Mouse (Mus musculus) forebrain, embryonic 12.5 days (tissue): ENCODE data around the gene Fdxr. TPM values are rescaled to one million over a fixed set of nuclear protein-coding genes. Genes with fewer than 3 reads are reported as not detected.

Source experiments
- ATAC-seq: fragments of 200-750 bp; cut with Nextera tagmentation; 2 replicates; pipeline ENCODE4 v1.8.0; 2017; ENCODE audit warnings: moderate TSS enrichment; ENCODE audit not compliant: low FRiP score
- H3K27ac ChIP-seq: fragments of 300-500 bp; sonication (generic); 2 replicates; pipeline ENCODE4 v1.5.1; 2016; ENCODE audit warnings: mild to moderate bottlenecking
- H3K27me3 ChIP-seq: fragments of 300-500 bp; sonication (generic); 2 replicates; pipeline ENCODE4 v1.6.1; 2016; ENCODE audit warnings: mild to moderate bottlenecking
- H3K36me3 ChIP-seq: fragments of 300-500 bp; sonication (generic); replicated peaks from 2 replicates; pipeline ENCODE4 v1.6.1; 2016; ENCODE audit warnings: mild to moderate bottlenecking
- H3K4me1 ChIP-seq: fragments of 300-500 bp; sonication (generic); 2 replicates; pipeline ENCODE4 v1.6.1; 2016
- H3K4me2 ChIP-seq: fragments of 300-500 bp; sonication (generic); 2 replicates; pipeline ENCODE4 v1.6.1; 2016; ENCODE audit warnings: mild to moderate bottlenecking, moderate library complexity
- H3K4me3 ChIP-seq: fragments of 300-500 bp; sonication (generic); replicated peaks from 2 replicates; pipeline ENCODE4 v1.5.1; 2016; ENCODE audit warnings: mild to moderate bottlenecking
- H3K9ac ChIP-seq: fragments of 300-500 bp; sonication (generic); 2 replicates; pipeline ENCODE4 v1.6.1; 2016; ENCODE audit warnings: mild to moderate bottlenecking
- H3K9me3 ChIP-seq: fragments of 300-500 bp; sonication (generic); 2 replicates; pipeline ENCODE4 v1.6.1; 2016
- WGBS: fragments of 180-500 bp; shearing (Covaris S2); methylation state at CpG from one replicate; pipeline ENCODE4 v1.1.7; 2016; 5-methylcytosine and 5-hydroxymethylcytosine counted together
- polyA plus RNA-seq: library from polyadenylated mRNA; unstranded; fragments of >200 nt; fragmentation: Nextera tagmentation; extraction: Ambion mirVana; gene quantifications from 2 replicates; pipeline ENCODE4 v1.2.1, GENCODE M21; 2016

Fdxr gene
- polyA plus RNA-seq, 1 experiment from 2014 or later, result 16.9 TPM

GRCm38 (mm10) chr11:115300745-115301144, 23.9 kb upstream of the Fdxr start:
- WGBS, result 80% methylated on average over 4 of the region's 4 CpGs
- Histone ChIP-seq H3K4me2 (no peak overlapping the region), H3K36me3 (no peaks in the 10 kb centered on the region), H3K27ac (no peak overlapping the region), H3K9ac (no peak overlapping the region), H3K4me1 (peaks cover 11% of the 10 kb centered on the region), H3K27me3 (peaks cover 34% of the 10 kb centered on the region), H3K9me3 (no peaks in the 10 kb centered on the region), H3K4me3 (no peak overlapping the region)
- ATAC-seq, result no peak

- 78% methylated on average over 8 of the region's 8 CpGs for WGBS
- Histone ChIP-seq H3K9ac (no peak overlapping the region), H3K4me1 (peaks cover 11% of the 10 kb centered on the region), H3K36me3 (no peaks in the 10 kb centered on the region), H3K4me3 (no peak overlapping the region), H3K27ac (no peak overlapping the region), H3K27me3 (peaks cover 35% of the 10 kb centered on the region), H3K9me3 (no peaks in the 10 kb centered on the region), H3K4me2 (peak overlapping the region; percentile 88; the same call in 1 of the 2 replicates)
- no peak for ATAC-seq
Measured at GRCm38 (mm10) chr11:115298160-115298559, 21.3 kb upstream of the Fdxr start.

DNA sequence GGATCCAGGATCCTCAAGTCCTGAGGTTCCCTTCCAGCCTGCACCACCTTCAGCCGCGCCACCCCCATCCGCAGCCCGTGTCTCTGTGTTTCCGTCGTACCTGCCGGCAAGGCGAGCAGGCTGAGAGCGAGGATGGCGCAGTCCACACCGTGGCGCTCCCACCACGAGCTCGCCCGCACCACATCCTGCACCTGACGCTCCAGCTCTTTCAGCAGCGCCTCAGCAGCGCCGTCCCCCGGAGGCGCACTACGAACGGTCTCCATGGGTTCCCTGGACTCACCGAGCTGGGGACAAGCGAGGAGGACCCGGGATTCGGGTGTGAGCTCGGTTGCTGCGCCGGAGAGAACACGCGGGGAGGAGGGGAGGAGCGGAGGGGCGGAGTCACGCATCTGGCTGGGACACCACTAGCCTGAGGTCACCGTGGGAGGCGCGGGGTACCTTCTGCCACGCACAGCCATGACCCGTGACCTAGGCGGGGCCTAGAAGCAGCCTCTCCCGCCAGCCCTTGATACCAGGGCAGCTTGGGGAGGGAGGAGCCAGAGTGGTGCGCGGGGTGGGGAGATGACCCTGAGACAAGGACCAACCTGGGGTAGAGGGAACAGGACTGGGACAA, 20.5 kb upstream of the Fdxr start, which contains the start of gene Fads6:
Gene Fads6 (minus strand): TSS at position 450 of the 613 bp plus-strand sequence.
- Histone ChIP-seq H3K27ac (no peak within 1 kb of the TSS), H3K36me3 (no peaks in the 10 kb centered on the region), H3K27me3 (peaks cover 35% of the 10 kb centered on the region), H3K9me3 (no peaks in the 10 kb centered on the region), H3K9ac (peak within 1 kb of the TSS; percentile 61), H3K4me3 (peak within 1 kb of the TSS; percentile 49), H3K4me2 (peak within 1 kb of the TSS; percentile 88), H3K4me1 (peaks cover 11% of the 10 kb centered on the region)
- ATAC-seq, result peak; percentile 63
- under 1% methylated on average over 44 of the region's 44 CpGs for WGBS

- peaks cover 11% of the 10 kb centered on the region for H3K4me1 ChIP-seq
- ATAC-seq, result no peak
- H3K9ac ChIP-seq, result peak overlapping the region; percentile 61
- peak overlapping the region; percentile 88 for H3K4me2 ChIP-seq
- H3K27ac ChIP-seq, result no peak overlapping the region
- 51% methylated on average over 21 of the region's 21 CpGs for WGBS
- H3K27me3 ChIP-seq, result peaks cover 35% of the 10 kb centered on the region
- H3K4me3 ChIP-seq, result peak overlapping the region; percentile 49
- H3K9me3 ChIP-seq, result no peaks in the 10 kb centered on the region
- H3K36me3 ChIP-seq, result no peaks in the 10 kb centered on the region
Measured at GRCm38 (mm10) chr11:115296471-115297210, 19.8 kb upstream of the Fdxr start.

GRCm38 (mm10) chr11:115295939-115296338, 19.1 kb upstream of the Fdxr start:
- Histone ChIP-seq H3K36me3 (no peaks in the 10 kb centered on the region), H3K4me3 (no peak overlapping the region), H3K27me3 (peaks cover 35% of the 10 kb centered on the region), H3K27ac (no peak overlapping the region), H3K4me1 (peaks cover 11% of the 10 kb centered on the region), H3K9me3 (no peaks in the 10 kb centered on the region), H3K4me2 (no peak overlapping the region), H3K9ac (no peak overlapping the region)
- WGBS, result 91% methylated on average over 11 of the region's 11 CpGs
- ATAC-seq, result no peak

GRCm38 (mm10) chr11:115292631-115293375, 16.0 kb upstream of the Fdxr start:
- no peak for ATAC-seq
- Histone ChIP-seq H3K27ac (no peak overlapping the region), H3K36me3 (no peaks in the 10 kb centered on the region), H3K27me3 (peaks cover 25% of the 10 kb centered on the region), H3K4me3 (no peak overlapping the region), H3K9ac (no peak overlapping the region), H3K4me2 (no peak overlapping the region), H3K4me1 (peaks cover 11% of the 10 kb centered on the region), H3K9me3 (no peaks in the 10 kb centered on the region)
- 71% methylated on average over 14 of the region's 14 CpGs for WGBS

GRCm38 (mm10) chr11:115291503-115291902, 14.7 kb upstream of the Fdxr start:
- no peak overlapping the region for H3K4me3 ChIP-seq
- no peak overlapping the region for H3K9ac ChIP-seq
- ATAC-seq, result no peak
- no peaks in the 10 kb centered on the region for H3K36me3 ChIP-seq
- H3K4me1 ChIP-seq, result peaks cover 6% of the 10 kb centered on the region; the same call in 1 of the 2 replicates
- H3K27ac ChIP-seq, result no peak overlapping the region
- H3K9me3 ChIP-seq, result no peaks in the 10 kb centered on the region
- H3K27me3 ChIP-seq, result peaks cover 13% of the 10 kb centered on the region
- 84% methylated on average over 10 of the region's 10 CpGs for WGBS
- no peak overlapping the region for H3K4me2 ChIP-seq

- Histone ChIP-seq H3K4me2 (no peak overlapping the region), H3K36me3 (no peaks in the 10 kb centered on the region), H3K4me1 (peaks cover 6% of the 10 kb centered on the region; the same call in 1 of the 2 replicates), H3K9ac (no peak overlapping the region), H3K27me3 (peaks cover 8% of the 10 kb centered on the region), H3K9me3 (no peaks in the 10 kb centered on the region), H3K4me3 (no peak overlapping the region), H3K27ac (no peak overlapping the region)
- no peak for ATAC-seq
- whole genome bisulfite sequencing, result 93% methylated on average over 6 of the region's 6 CpGs
Measured at GRCm38 (mm10) chr11:115290919-115291318, 14.1 kb upstream of the Fdxr start.

- no peak for ATAC-seq
- H3K27ac ChIP-seq, result no peak overlapping the region
- no peak overlapping the region for H3K4me3 ChIP-seq
- H3K4me2 ChIP-seq, result no peak overlapping the region
- 82% methylated on average over 1 of the region's 1 CpGs for WGBS
- no peak overlapping the region for H3K9ac ChIP-seq
- H3K4me1 ChIP-seq, result peaks cover 6% of the 10 kb centered on the region; the same call in 1 of the 2 replicates
- no peaks in the 10 kb centered on the region for H3K36me3 ChIP-seq
- H3K27me3 ChIP-seq, result peaks cover 2% of the 10 kb centered on the region; the same call in 1 of the 2 replicates
- no peaks in the 10 kb centered on the region for H3K9me3 ChIP-seq
Measured at GRCm38 (mm10) chr11:115290314-115290713, 13.5 kb upstream of the Fdxr start.

GRCm38 (mm10) chr11:115289885-115290284, 13.0 kb upstream of the Fdxr start:
- ATAC-seq, result no peak
- no peaks in the 10 kb centered on the region for H3K9me3 ChIP-seq
- 87% methylated on average over 8 of the region's 8 CpGs for WGBS

GRCm38 (mm10) chr11:115288305-115288704, 11.5 kb upstream of the Fdxr start:
- no peak overlapping the region for H3K9ac ChIP-seq
- H3K27me3 ChIP-seq, result no peaks in the 10 kb centered on the region
- WGBS, result 90% methylated on average over 2 of the region's 2 CpGs
- H3K4me2 ChIP-seq, result no peak overlapping the region
- H3K27ac ChIP-seq, result no peak overlapping the region
- H3K4me3 ChIP-seq, result no peak overlapping the region
- no peaks in the 10 kb centered on the region for H3K9me3 ChIP-seq
- ATAC-seq, result no peak
- H3K36me3 ChIP-seq, result no peaks in the 10 kb centered on the region
- peaks cover 6% of the 10 kb centered on the region; the same call in 1 of the 2 replicates for H3K4me1 ChIP-seq

More at GRCm38 (mm10) chr11:115289885-115290284, 13.0 kb upstream of the Fdxr start:
- Histone ChIP-seq H3K4me1 (peaks cover 6% of the 10 kb centered on the region; the same call in 1 of the 2 replicates), H3K36me3 (no peaks in the 10 kb centered on the region), H3K9ac (no peak overlapping the region), H3K27ac (no peak overlapping the region), H3K4me2 (no peak overlapping the region), H3K27me3 (no peaks in the 10 kb centered on the region), H3K4me3 (no peak overlapping the region)

GRCm38 (mm10) chr11:115287386-115287785, 10.5 kb upstream of the Fdxr start:
- H3K9ac ChIP-seq, result no peak overlapping the region
- no peaks in the 10 kb centered on the region for H3K9me3 ChIP-seq
- no peak for ATAC-seq
- no peaks in the 10 kb centered on the region for H3K36me3 ChIP-seq
- no peak overlapping the region for H3K4me2 ChIP-seq
- no peaks in the 10 kb centered on the region for H3K27me3 ChIP-seq
- H3K27ac ChIP-seq, result no peak overlapping the region
- peaks cover 6% of the 10 kb centered on the region; the same call in 1 of the 2 replicates for H3K4me1 ChIP-seq
- no peak overlapping the region for H3K4me3 ChIP-seq
- WGBS, result 91% methylated on average over 5 of the region's 5 CpGs
